Mouse (Mus musculus): ENCODE measurements at regions not wholly inside any gene's neighbourhood (a gene's known extent, or its start where the extent isn't known, plus 50 kb on each side); places are given as distances from the start of the nearest gene placed in this dataset.

GRCm38 (mm10) chr2:70914372-70914771, 88.8 kb upstream of the Tlk1 start:
- no peak for ATAC-seq
- H3K27me3 ChIP-seq (replicated peaks; ENCODE audit: control insufficient read depth, insufficient read depth, low read length), result no peaks in the 10 kb centered on the region
- WGBS, result 78% methylated on average over 7 of the region's 7 CpGs

GRCm38 (mm10) chr2:70909401-70909800, 83.9 kb upstream of the Tlk1 start:
- no peak for ATAC-seq
- H3K27me3 ChIP-seq (replicated peaks; ENCODE audit: control insufficient read depth, insufficient read depth, low read length), result no peaks in the 10 kb centered on the region
- H3K4me2 ChIP-seq (ENCODE audit: low read depth, low read length), result no peak overlapping the region
- WGBS, result 51% methylated on average over 1 of the region's 1 CpGs
- H3K36me3 ChIP-seq (ENCODE audit: control insufficient read depth, insufficient read depth, low read length), result no peaks in the 10 kb centered on the region
- H3K4me3 ChIP-seq (ENCODE audit: low read length), result no peak overlapping the region
- no peak overlapping the region for H3K9ac ChIP-seq (ENCODE audit: low read depth, low read length)
- no peak overlapping the region for H3K27ac ChIP-seq (ENCODE audit: low read length)
- 0 out of 2 replicates have a peak, but pooled peaks cover 5% of the 10 kb centered on the region for H3K9me3 ChIP-seq (ENCODE audit: control insufficient read depth, low read length)
- no peaks in the 10 kb centered on the region for H3K4me1 ChIP-seq (ENCODE audit: control insufficient read depth, insufficient read depth, low read length)

More at GRCm38 (mm10) chr2:70914372-70914771, 88.8 kb upstream of the Tlk1 start:
- Histone ChIP-seq H3K27ac (ENCODE audit: low read length) (no peak overlapping the region), H3K4me1 (ENCODE audit: control insufficient read depth, insufficient read depth, low read length) (no peaks in the 10 kb centered on the region), H3K4me3 (ENCODE audit: low read length) (no peak overlapping the region), H3K9me3 (ENCODE audit: control insufficient read depth, low read length) (0 out of 2 replicates have a peak, but pooled peaks cover 5% of the 10 kb centered on the region), H3K36me3 (ENCODE audit: control insufficient read depth, insufficient read depth, low read length) (no peaks in the 10 kb centered on the region), H3K4me2 (ENCODE audit: low read depth, low read length) (no peak overlapping the region), H3K9ac (ENCODE audit: low read depth, low read length) (no peak overlapping the region)

GRCm38 (mm10) chr2:70908579-70908978, 83.1 kb upstream of the Tlk1 start:
- Histone ChIP-seq H3K36me3 (ENCODE audit: control insufficient read depth, insufficient read depth, low read length) (no peaks in the 10 kb centered on the region), H3K4me3 (ENCODE audit: low read length) (no peak overlapping the region), H3K27ac (ENCODE audit: low read length) (no peak overlapping the region), H3K9ac (ENCODE audit: low read depth, low read length) (no peak overlapping the region), H3K27me3 (replicated peaks; ENCODE audit: control insufficient read depth, insufficient read depth, low read length) (no peaks in the 10 kb centered on the region), H3K4me1 (ENCODE audit: control insufficient read depth, insufficient read depth, low read length) (no peaks in the 10 kb centered on the region), H3K9me3 (ENCODE audit: control insufficient read depth, low read length) (0 out of 2 replicates have a peak, but pooled peaks cover 5% of the 10 kb centered on the region), H3K4me2 (ENCODE audit: low read depth, low read length) (no peak overlapping the region)
- WGBS, result 91% methylated on average over 1 of the region's 1 CpGs
- no peak for ATAC-seq

GRCm38 (mm10) chr2:70906216-70906615, 80.7 kb upstream of the Tlk1 start:
- no peak for ATAC-seq
- 40% methylated on average over 3 of the region's 3 CpGs for WGBS
- Histone ChIP-seq H3K4me1 (ENCODE audit: control insufficient read depth, insufficient read depth, low read length) (no peaks in the 10 kb centered on the region), H3K36me3 (ENCODE audit: control insufficient read depth, insufficient read depth, low read length) (no peaks in the 10 kb centered on the region), H3K27me3 (replicated peaks; ENCODE audit: control insufficient read depth, insufficient read depth, low read length) (no peaks in the 10 kb centered on the region), H3K9ac (ENCODE audit: low read depth, low read length) (no peak overlapping the region), H3K4me3 (ENCODE audit: low read length) (no peak overlapping the region), H3K27ac (ENCODE audit: low read length) (no peak overlapping the region), H3K4me2 (ENCODE audit: low read depth, low read length) (no peak overlapping the region), H3K9me3 (ENCODE audit: control insufficient read depth, low read length) (no peaks in the 10 kb centered on the region)

GRCm38 (mm10) chr2:70904429-70904828, 78.9 kb upstream of the Tlk1 start:
- no peak overlapping the region for H3K4me2 ChIP-seq (ENCODE audit: low read depth, low read length)
- no peaks in the 10 kb centered on the region for H3K9me3 ChIP-seq (ENCODE audit: control insufficient read depth, low read length)
- H3K27me3 ChIP-seq (replicated peaks; ENCODE audit: control insufficient read depth, insufficient read depth, low read length), result no peaks in the 10 kb centered on the region
- no peak overlapping the region for H3K9ac ChIP-seq (ENCODE audit: low read depth, low read length)
- WGBS, result 94% methylated on average over 5 of the region's 5 CpGs
- H3K4me3 ChIP-seq (ENCODE audit: low read length), result no peak overlapping the region
- no peak overlapping the region for H3K27ac ChIP-seq (ENCODE audit: low read length)
- 0 out of 2 replicates have a peak, but pooled peaks cover 2% of the 10 kb centered on the region for H3K4me1 ChIP-seq (ENCODE audit: control insufficient read depth, insufficient read depth, low read length)
- no peak for ATAC-seq
- no peaks in the 10 kb centered on the region for H3K36me3 ChIP-seq (ENCODE audit: control insufficient read depth, insufficient read depth, low read length)

GRCm38 (mm10) chr2:70902196-70902595, 76.7 kb upstream of the Tlk1 start:
- H3K9me3 ChIP-seq (ENCODE audit: control insufficient read depth, low read length), result no peaks in the 10 kb centered on the region
- no peak overlapping the region for H3K4me3 ChIP-seq (ENCODE audit: low read length)
- 57% methylated on average over 3 of the region's 3 CpGs for WGBS

GRCm38 (mm10) chr2:70901479-70901878, 76.0 kb upstream of the Tlk1 start:
- peak; percentile 63 for ATAC-seq
- H3K4me2 ChIP-seq (ENCODE audit: low read depth, low read length), result peak overlapping the region; percentile 41
- WGBS, result 19% methylated on average over 14 of the region's 14 CpGs
- no peaks in the 10 kb centered on the region for H3K36me3 ChIP-seq (ENCODE audit: control insufficient read depth, insufficient read depth, low read length)
- H3K4me3 ChIP-seq (ENCODE audit: low read length), result peak overlapping the region; percentile 3; the same call in 1 of the 2 replicates
- H3K4me1 ChIP-seq (ENCODE audit: control insufficient read depth, insufficient read depth, low read length), result 0 out of 2 replicates have a peak, but pooled peaks cover 2% of the 10 kb centered on the region
- H3K27ac ChIP-seq (ENCODE audit: low read length), result no peak overlapping the region
- no peaks in the 10 kb centered on the region for H3K9me3 ChIP-seq (ENCODE audit: control insufficient read depth, low read length)
- no peaks in the 10 kb centered on the region for H3K27me3 ChIP-seq (replicated peaks; ENCODE audit: control insufficient read depth, insufficient read depth, low read length)
- H3K9ac ChIP-seq (ENCODE audit: low read depth, low read length), result no peak overlapping the region

More at GRCm38 (mm10) chr2:70902196-70902595, 76.7 kb upstream of the Tlk1 start:
- Histone ChIP-seq H3K27me3 (replicated peaks; ENCODE audit: control insufficient read depth, insufficient read depth, low read length) (no peaks in the 10 kb centered on the region), H3K4me2 (ENCODE audit: low read depth, low read length) (no peak overlapping the region), H3K36me3 (ENCODE audit: control insufficient read depth, insufficient read depth, low read length) (no peaks in the 10 kb centered on the region), H3K27ac (ENCODE audit: low read length) (no peak overlapping the region), H3K9ac (ENCODE audit: low read depth, low read length) (no peak overlapping the region), H3K4me1 (ENCODE audit: control insufficient read depth, insufficient read depth, low read length) (0 out of 2 replicates have a peak, but pooled peaks cover 2% of the 10 kb centered on the region)
- no peak for ATAC-seq

GRCm38 (mm10) chr2:70899056-70899455, 73.5 kb upstream of the Tlk1 start:
- ATAC-seq, result no peak
- Histone ChIP-seq H3K9me3 (ENCODE audit: control insufficient read depth, low read length) (no peaks in the 10 kb centered on the region), H3K4me3 (ENCODE audit: low read length) (no peak overlapping the region), H3K4me2 (ENCODE audit: low read depth, low read length) (no peak overlapping the region), H3K36me3 (ENCODE audit: control insufficient read depth, insufficient read depth, low read length) (no peaks in the 10 kb centered on the region), H3K27me3 (replicated peaks; ENCODE audit: control insufficient read depth, insufficient read depth, low read length) (no peaks in the 10 kb centered on the region), H3K27ac (ENCODE audit: low read length) (no peak overlapping the region), H3K4me1 (ENCODE audit: control insufficient read depth, insufficient read depth, low read length) (0 out of 2 replicates have a peak, but pooled peaks cover 2% of the 10 kb centered on the region), H3K9ac (ENCODE audit: low read depth, low read length) (no peak overlapping the region)
- 87% methylated on average over 4 of the region's 4 CpGs for WGBS

GRCm38 (mm10) chr2:70898396-70898795, 72.9 kb upstream of the Tlk1 start:
- Histone ChIP-seq H3K4me2 (ENCODE audit: low read depth, low read length) (no peak overlapping the region), H3K27ac (ENCODE audit: low read length) (no peak overlapping the region), H3K4me3 (ENCODE audit: low read length) (no peak overlapping the region), H3K36me3 (ENCODE audit: control insufficient read depth, insufficient read depth, low read length) (no peaks in the 10 kb centered on the region), H3K9ac (ENCODE audit: low read depth, low read length) (no peak overlapping the region), H3K9me3 (ENCODE audit: control insufficient read depth, low read length) (no peaks in the 10 kb centered on the region), H3K27me3 (replicated peaks; ENCODE audit: control insufficient read depth, insufficient read depth, low read length) (no peaks in the 10 kb centered on the region), H3K4me1 (ENCODE audit: control insufficient read depth, insufficient read depth, low read length) (0 out of 2 replicates have a peak, but pooled peaks cover 2% of the 10 kb centered on the region)
- no peak for ATAC-seq
- WGBS, result 74% methylated on average over 9 of the region's 9 CpGs

GRCm38 (mm10) chr2:70897373-70897772, 71.8 kb upstream of the Tlk1 start:
- no peak overlapping the region for H3K4me3 ChIP-seq (ENCODE audit: low read length)
- no peak overlapping the region for H3K9ac ChIP-seq (ENCODE audit: low read depth, low read length)
- H3K27me3 ChIP-seq (replicated peaks; ENCODE audit: control insufficient read depth, insufficient read depth, low read length), result no peaks in the 10 kb centered on the region
- H3K9me3 ChIP-seq (ENCODE audit: control insufficient read depth, low read length), result no peaks in the 10 kb centered on the region
- no peak overlapping the region for H3K4me2 ChIP-seq (ENCODE audit: low read depth, low read length)
- WGBS, result 86% methylated on average over 8 of the region's 8 CpGs
- H3K36me3 ChIP-seq (ENCODE audit: control insufficient read depth, insufficient read depth, low read length), result no peaks in the 10 kb centered on the region
- H3K4me1 ChIP-seq (ENCODE audit: control insufficient read depth, insufficient read depth, low read length), result 0 out of 2 replicates have a peak, but pooled peaks cover 2% of the 10 kb centered on the region
- H3K27ac ChIP-seq (ENCODE audit: low read length), result no peak overlapping the region
- ATAC-seq, result no peak

Data from intestine, embryonic 16.5 days (tissue).